Mouse (Mus musculus): ENCODE results near the gene Alg14. TPM values are rescaled to one million over a fixed set of nuclear protein-coding genes. Genes with fewer than 3 reads are reported as not detected.

Gene Alg14
- total RNA-seq, 4 experiments from 2014 or later, result 29.3 to 43.6 (median 33.2) TPM

Other genes starting within 250 kb of the Alg14 start
- 10 to 100 TPM; 10.9 to 18.3 (median 15.1) TPM for gene Rwdd3, start 120.1 kb upstream of the Alg14 start, total RNA-seq (2022)
- 10 to 100 TPM; 43.3 to 76.1 (median 62.1) TPM for gene Tmem56, start 8.7 kb upstream of the Alg14 start, total RNA-seq (2022)
- gene Cnn3, start 134.7 kb downstream of the Alg14 start, total RNA-seq (2022), result 100 to 1,000 TPM; 268 to 287 (median 284) TPM
- gene Slc44a3, start 240.6 kb downstream of the Alg14 start, total RNA-seq (2022), result 10 to 100 TPM; 23.9 to 28.2 (median 25.3) TPM